Mouse (Mus musculus) embryonic facial prominence, embryonic 12.5 days (tissue): ENCODE measurements around the gene Tmem102. TPM values are rescaled to one million over a fixed set of nuclear protein-coding genes. Genes with fewer than 3 reads are reported as not detected.

Experiments
- ATAC-seq: fragments of 200-750 bp; cut with Nextera tagmentation; 2 replicates; pipeline ENCODE4 v1.8.0; 2017; ENCODE audit not compliant: insufficient number of reproducible peaks, insufficient read depth, low FRiP score, low TSS enrichment
- H3K27ac ChIP-seq: fragments of 300-500 bp; sonication (generic); 2 replicates; pipeline ENCODE4 v1.5.1; 2016; ENCODE audit warnings: mild to moderate bottlenecking
- H3K27me3 ChIP-seq: fragments of 300-500 bp; sonication (generic); 2 replicates; pipeline ENCODE4 v1.6.1; 2016; ENCODE audit warnings: mild to moderate bottlenecking, moderate library complexity
- H3K36me3 ChIP-seq: fragments of 300-500 bp; sonication (generic); 2 replicates; pipeline ENCODE4 v1.6.1; 2016; ENCODE audit warnings: mild to moderate bottlenecking
- H3K4me1 ChIP-seq: fragments of 300-500 bp; sonication (generic); 2 replicates; pipeline ENCODE4 v1.6.1; 2016
- H3K4me2 ChIP-seq: fragments of 300-500 bp; sonication (generic); replicated peaks from 2 replicates; pipeline ENCODE4 v1.6.1; 2016; ENCODE audit warnings: mild to moderate bottlenecking, moderate library complexity
- H3K4me3 ChIP-seq: fragments of 300-500 bp; sonication (generic); 2 replicates; pipeline ENCODE4 v1.5.1; 2016; ENCODE audit warnings: mild to moderate bottlenecking
- H3K9ac ChIP-seq: fragments of 300-500 bp; sonication (generic); 2 replicates; pipeline ENCODE4 v1.6.1; 2016; ENCODE audit warnings: mild to moderate bottlenecking, moderate library complexity
- H3K9me3 ChIP-seq: fragments of 300-500 bp; sonication (generic); 2 replicates; pipeline ENCODE4 v1.6.1; 2016; ENCODE audit warnings: mild to moderate bottlenecking, moderate library complexity
- WGBS: fragments of 180-500 bp; shearing (Covaris S2); methylation state at CpG from one replicate; pipeline ENCODE4 v1.1.7; 2016; 5-methylcytosine and 5-hydroxymethylcytosine counted together
- polyA plus RNA-seq: library from polyadenylated mRNA; unstranded; fragments of >200 nt; fragmentation: Nextera tagmentation; extraction: Ambion mirVana; gene quantifications from 2 replicates; pipeline ENCODE4 v1.2.1, GENCODE M21; 2016

Tmem102 gene
- polyA plus RNA-seq, 1 experiment from 2014 or later: 2.9 TPM

- Histone ChIP-seq H3K4me1 (peaks cover 37% of the 10 kb centered on the region), H3K27ac (peak within 1 kb of the TSS; percentile 92), H3K9me3 (no peaks in the 10 kb centered on the region), H3K27me3 (no peaks in the 10 kb centered on the region), H3K4me3 (peak within 1 kb of the TSS; percentile 79), H3K4me2 (peak within 1 kb of the TSS; percentile 97), H3K9ac (peak within 1 kb of the TSS; percentile 87), H3K36me3 (0 out of 2 replicates have a peak, but pooled peaks cover 8% of the 10 kb centered on the region)
- under 1% methylated on average over 34 of the region's 34 CpGs for WGBS
- ATAC-seq: peak; percentile 85
Observed at GRCm38 (mm10) chr11:69837952-69838713, 32.7 kb upstream of the Tmem102 start, which contains the start of gene Tmem256. TSS of gene Tmem256 (plus strand) at chr11:69838514.

- Histone ChIP-seq H3K9me3 (no peaks in the 10 kb centered on the region), H3K27me3 (no peaks in the 10 kb centered on the region), H3K4me2 (peak within 1 kb of the TSS; percentile 97), H3K9ac (peak within 1 kb of the TSS; percentile 87), H3K4me3 (peak within 1 kb of the TSS; percentile 79), H3K27ac (peak within 1 kb of the TSS; percentile 92), H3K4me1 (peaks cover 37% of the 10 kb centered on the region), H3K36me3 (peaks cover 14% of the 10 kb centered on the region)
- under 1% methylated on average over 29 of the region's 32 CpGs for WGBS
- ATAC-seq: no peak
Observed at GRCm38 (mm10) chr11:69837604-69837951, 32.2 kb upstream of the Tmem102 start, which contains the start of gene Nlgn2. TSS of gene Nlgn2 (minus strand) at chr11:69837784.

GRCm38 (mm10) chr11:69836703-69837576 is 31.5 kb upstream of the Tmem102 start:
- H3K9me3 ChIP-seq: no peaks in the 10 kb centered on the region
- peaks cover 20% of the 10 kb centered on the region for H3K36me3 ChIP-seq
- H3K4me2 ChIP-seq: peak overlapping the region; percentile 97
- H3K4me3 ChIP-seq: peak overlapping the region; percentile 79
- under 1% methylated on average over 48 of the region's 52 CpGs for WGBS
- H3K4me1 ChIP-seq: peaks cover 37% of the 10 kb centered on the region
- H3K27ac ChIP-seq: peak overlapping the region; percentile 92
- no peak; the same call in 1 of the 2 replicates for ATAC-seq
- H3K27me3 ChIP-seq: no peaks in the 10 kb centered on the region
- H3K9ac ChIP-seq: peak overlapping the region; percentile 87

- Histone ChIP-seq H3K4me1 (peaks cover 37% of the 10 kb centered on the region), H3K27ac (peak overlapping the region; percentile 92), H3K9ac (peak overlapping the region; percentile 87; the same call in 1 of the 2 replicates), H3K9me3 (no peaks in the 10 kb centered on the region), H3K4me3 (peak overlapping the region; percentile 79), H3K27me3 (no peaks in the 10 kb centered on the region), H3K36me3 (peaks cover 25% of the 10 kb centered on the region), H3K4me2 (peak overlapping the region; percentile 97)
- WGBS: 3% methylated on average over 4 of the region's 4 CpGs
- no peak for ATAC-seq
Observed at GRCm38 (mm10) chr11:69835966-69836335, 30.5 kb upstream of the Tmem102 start.

- WGBS: 5% methylated on average over 9 of the region's 9 CpGs
- H3K4me2 ChIP-seq: peak overlapping the region; percentile 97
- ATAC-seq: no peak
- peak overlapping the region; percentile 87; the same call in 1 of the 2 replicates for H3K9ac ChIP-seq
- no peaks in the 10 kb centered on the region for H3K27me3 ChIP-seq
- peaks cover 37% of the 10 kb centered on the region for H3K4me1 ChIP-seq
- peak overlapping the region; percentile 79 for H3K4me3 ChIP-seq
- no peaks in the 10 kb centered on the region for H3K9me3 ChIP-seq
- no peak overlapping the region; the same call in 1 of the 2 replicates for H3K27ac ChIP-seq
- peaks cover 26% of the 10 kb centered on the region for H3K36me3 ChIP-seq
Observed at GRCm38 (mm10) chr11:69835326-69835965, 30.0 kb upstream of the Tmem102 start.

- 11% methylated on average over 44 of the region's 48 CpGs for WGBS
- peak overlapping the region; percentile 79 for H3K4me3 ChIP-seq
- peak overlapping the region; percentile 97 for H3K4me2 ChIP-seq
- peak overlapping the region; percentile 72 for H3K27ac ChIP-seq
- peak overlapping the region; percentile 77 for H3K9ac ChIP-seq
- peaks cover 33% of the 10 kb centered on the region for H3K36me3 ChIP-seq
- H3K27me3 ChIP-seq: no peaks in the 10 kb centered on the region
- no peaks in the 10 kb centered on the region for H3K9me3 ChIP-seq
- peaks cover 34% of the 10 kb centered on the region for H3K4me1 ChIP-seq
- ATAC-seq: no peak
Observed at GRCm38 (mm10) chr11:69834001-69834549, 28.7 kb upstream of the Tmem102 start.

GRCm38 (mm10) chr11:69833554-69833953 is 28.1 kb upstream of the Tmem102 start:
- peaks cover 35% of the 10 kb centered on the region for H3K4me1 ChIP-seq
- no peak for ATAC-seq
- peak overlapping the region; percentile 77; the same call in 1 of the 2 replicates for H3K9ac ChIP-seq
- WGBS: 60% methylated on average over 8 of the region's 8 CpGs
- peaks cover 38% of the 10 kb centered on the region for H3K36me3 ChIP-seq
- H3K9me3 ChIP-seq: no peaks in the 10 kb centered on the region
- peak overlapping the region; percentile 97 for H3K4me2 ChIP-seq
- H3K4me3 ChIP-seq: peak overlapping the region; percentile 79
- H3K27ac ChIP-seq: no peak overlapping the region
- H3K27me3 ChIP-seq: no peaks in the 10 kb centered on the region

GRCm38 (mm10) chr11:69828832-69829231 is 23.4 kb upstream of the Tmem102 start:
- ATAC-seq: no peak
- 67% methylated on average over 5 of the region's 5 CpGs for WGBS
- H3K9me3 ChIP-seq: no peaks in the 10 kb centered on the region
- no peak overlapping the region for H3K4me2 ChIP-seq
- H3K36me3 ChIP-seq: peaks cover 83% of the 10 kb centered on the region
- H3K27me3 ChIP-seq: no peaks in the 10 kb centered on the region
- no peak overlapping the region for H3K4me3 ChIP-seq
- no peak overlapping the region for H3K27ac ChIP-seq
- no peak overlapping the region for H3K9ac ChIP-seq
- H3K4me1 ChIP-seq: peaks cover 10% of the 10 kb centered on the region

GRCm38 (mm10) chr11:69823456-69823855 is 18.0 kb upstream of the Tmem102 start:
- Histone ChIP-seq H3K9ac (no peak overlapping the region), H3K4me3 (no peak overlapping the region), H3K36me3 (peaks cover 45% of the 10 kb centered on the region), H3K4me2 (no peak overlapping the region), H3K9me3 (no peaks in the 10 kb centered on the region), H3K27ac (no peak overlapping the region), H3K4me1 (no peaks in the 10 kb centered on the region), H3K27me3 (no peaks in the 10 kb centered on the region)
- no peak for ATAC-seq
- 69% methylated on average over 2 of the region's 2 CpGs for WGBS

- no peak within 1 kb of the TSS for H3K4me3 ChIP-seq
- H3K9ac ChIP-seq: no peak within 1 kb of the TSS
- 87% methylated on average over 3 of the region's 3 CpGs for WGBS
- H3K27ac ChIP-seq: no peak within 1 kb of the TSS
- peaks cover 31% of the 10 kb centered on the region for H3K36me3 ChIP-seq
- no peaks in the 10 kb centered on the region for H3K4me1 ChIP-seq
- peaks cover 7% of the 10 kb centered on the region; the same call in 1 of the 2 replicates for H3K9me3 ChIP-seq
- no peak within 1 kb of the TSS for H3K4me2 ChIP-seq
- H3K27me3 ChIP-seq: no peaks in the 10 kb centered on the region
- ATAC-seq: no peak
Observed at GRCm38 (mm10) chr11:69822080-69822479, 16.7 kb upstream of the Tmem102 start, which contains the start of gene Spem1. TSS of gene Spem1 (minus strand) at chr11:69822180.

GRCm38 (mm10) chr11:69818871-69819270 is 13.4 kb upstream of the Tmem102 start:
- Histone ChIP-seq H3K27ac (no peak overlapping the region), H3K9ac (no peak overlapping the region), H3K27me3 (no peaks in the 10 kb centered on the region), H3K36me3 (no peaks in the 10 kb centered on the region), H3K9me3 (peaks cover 11% of the 10 kb centered on the region), H3K4me1 (no peaks in the 10 kb centered on the region), H3K4me3 (no peak overlapping the region), H3K4me2 (no peak overlapping the region)
- WGBS: 88% methylated on average over 8 of the region's 8 CpGs
- ATAC-seq: no peak
